Mouse (Mus musculus): ENCODE measurements around the gene Slc38a2. TPM values are rescaled to one million over a fixed set of nuclear protein-coding genes. Genes with fewer than 3 reads are reported as not detected.

The Slc38a2 gene
- total RNA-seq, 1 experiment = 262 TPM

DNA sequence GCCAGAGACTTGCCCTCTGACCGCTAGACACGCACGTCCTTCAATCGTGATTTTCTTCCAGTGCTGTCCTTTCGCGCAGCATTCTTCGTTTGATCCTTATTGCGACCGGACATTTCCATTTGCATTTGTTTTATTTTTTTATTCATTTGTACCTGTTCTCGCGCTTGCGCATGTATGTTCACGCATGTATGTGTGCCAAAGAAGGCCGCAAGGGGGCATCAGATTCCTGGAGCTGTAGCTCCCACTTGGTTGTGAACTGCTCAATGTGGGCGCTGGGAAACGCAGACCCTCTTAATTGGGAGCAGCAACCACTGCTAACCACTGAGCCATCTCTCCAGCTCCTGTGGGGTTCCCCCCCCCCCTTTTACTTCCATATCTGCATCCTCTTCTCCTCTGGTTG is 46.5 kb downstream of the Slc38a2 start:
- in situ Hi-C loops (cut with MboI; ENCODE audit: low sequenced_read_pairs in 2 of 2, unreplicated experiment in 2 of 2) = no loop called here
- no peak overlapping the region for H3K4me3 ChIP-seq (ENCODE audit: insufficient read depth in 1 of 2, low read depth in 1 of 2, low read length in 2 of 2, poor library complexity in 1 of 2, severe bottlenecking in 1 of 2)
- H3K9ac ChIP-seq (ENCODE audit: insufficient read depth, low read depth, low read length, poor library complexity, severe bottlenecking) = no peak overlapping the region
- H3K4me1 ChIP-seq (ENCODE audit: control insufficient read depth in 2 of 2, insufficient read depth in 2 of 2, low read length in 2 of 2, poor library complexity in 1 of 2) = peaks cover 0 to 2% of the 10 kb centered on the region in 2 experiments; a peak in 1 of 4 replicates
- H3K9me3 ChIP-seq (ENCODE audit: control insufficient read depth, insufficient read depth, low read depth, low read length) = no peaks in the 10 kb centered on the region
- no peaks in the 10 kb centered on the region for H3K36me3 ChIP-seq (ENCODE audit: control insufficient read depth, insufficient read depth, low read length, poor library complexity, severe bottlenecking)
- TF ChIP-seq MAFK (IDR thresholded peaks at IDR 0.05; ENCODE audit: insufficient read depth, low read depth, low read length) (no peak), ZC3H11A (IDR thresholded peaks at IDR 0.05; ENCODE audit: borderline replicate concordance, low read depth, low read length) (no peak), ZNF384 (IDR thresholded peaks at IDR 0.05; ENCODE audit: low read depth, low read length) (0 out of 2 replicates have a peak, but pooled peaks have one; percentile 31), HCFC1 (IDR thresholded peaks at IDR 0.05; ENCODE audit: borderline replicate concordance, insufficient read depth, low read length) (no peak), CHD2 (IDR thresholded peaks at IDR 0.05; ENCODE audit: low read depth, low read length) (no peak)
- DNase-seq (ENCODE audit: low read depth, low spot score) = no peak
- H3K27ac ChIP-seq (ENCODE audit: insufficient read depth, low read depth, low read length, poor library complexity, severe bottlenecking) = no peak overlapping the region

DNA sequence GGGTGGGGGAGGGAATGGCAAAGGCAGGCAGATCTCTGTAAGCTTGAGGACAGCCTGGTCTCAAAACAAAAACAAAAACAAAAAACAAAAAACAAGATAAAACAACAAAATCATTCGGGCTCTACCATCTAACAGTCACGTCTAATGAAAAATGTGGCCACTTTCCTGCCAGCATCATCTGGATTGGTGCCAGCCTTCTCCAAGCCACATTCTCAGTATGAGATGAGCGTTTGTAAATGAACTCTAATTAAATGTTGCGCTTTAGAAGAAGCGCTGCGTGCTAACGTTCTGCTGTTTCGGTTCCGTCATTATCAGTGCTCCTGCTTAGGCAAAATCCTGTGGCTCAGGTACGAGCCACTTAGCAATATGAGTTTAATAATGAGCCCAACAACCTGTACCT is 47.0 kb downstream of the Slc38a2 start:
- Histone ChIP-seq H3K4me1 (ENCODE audit: control insufficient read depth in 2 of 2, insufficient read depth in 2 of 2, low read length in 2 of 2, poor library complexity in 1 of 2) (peaks cover 0 to 4% of the 10 kb centered on the region in 2 experiments; a peak in 2 of 4 replicates), H3K9me3 (ENCODE audit: control insufficient read depth, insufficient read depth, low read depth, low read length) (no peaks in the 10 kb centered on the region), H3K27ac (ENCODE audit: insufficient read depth, low read depth, low read length, poor library complexity, severe bottlenecking) (no peak overlapping the region), H3K9ac (ENCODE audit: insufficient read depth, low read depth, low read length, poor library complexity, severe bottlenecking) (no peak overlapping the region), H3K4me3 (ENCODE audit: insufficient read depth in 1 of 2, low read depth in 1 of 2, low read length in 2 of 2, poor library complexity in 1 of 2, severe bottlenecking in 1 of 2) (no peak overlapping the region), H3K36me3 (ENCODE audit: control insufficient read depth, insufficient read depth, low read length, poor library complexity, severe bottlenecking) (no peaks in the 10 kb centered on the region)
- DNase-seq (ENCODE audit: low read depth, low spot score) = no peak
- TF ChIP-seq CHD2 (IDR thresholded peaks at IDR 0.05; ENCODE audit: low read depth, low read length) = no peak
- TF ChIP-seq HCFC1 (IDR thresholded peaks at IDR 0.05; ENCODE audit: borderline replicate concordance, insufficient read depth, low read length) = no peak
- no peak for TF ChIP-seq ZC3H11A (IDR thresholded peaks at IDR 0.05; ENCODE audit: borderline replicate concordance, low read depth, low read length)
- TF ChIP-seq MAFK (IDR thresholded peaks at IDR 0.05; ENCODE audit: insufficient read depth, low read depth, low read length) = no peak
- no peak for TF ChIP-seq ZNF384 (IDR thresholded peaks at IDR 0.05; ENCODE audit: low read depth, low read length)
- in situ Hi-C loops (cut with MboI; ENCODE audit: low sequenced_read_pairs in 2 of 2, unreplicated experiment in 2 of 2) = no loop called here

DNA sequence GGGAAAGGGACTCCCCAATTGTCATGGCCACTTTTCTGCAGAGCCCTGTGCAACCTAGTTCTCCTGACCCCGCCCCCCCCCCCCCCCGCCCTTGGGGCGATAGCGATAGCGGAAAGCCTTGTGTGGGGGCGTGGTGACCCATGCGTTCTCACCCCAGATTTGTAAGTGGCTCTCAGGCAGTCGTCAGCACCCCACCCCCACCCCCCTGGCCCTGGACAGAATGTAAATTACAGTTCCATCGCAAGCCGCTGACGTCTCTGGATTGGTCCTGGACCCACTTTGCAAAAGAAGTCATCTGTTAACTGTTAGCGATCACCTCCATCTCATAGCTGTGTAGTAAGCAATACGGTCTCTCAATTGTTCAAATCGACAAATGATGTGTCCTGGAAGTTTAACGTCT is 52.2 kb downstream of the Slc38a2 start:
- DNase-seq (ENCODE audit: low read depth, low spot score) = no peak
- no peak overlapping the region for H3K9ac ChIP-seq (ENCODE audit: insufficient read depth, low read depth, low read length, poor library complexity, severe bottlenecking)
- in situ Hi-C loops (cut with MboI; ENCODE audit: low sequenced_read_pairs in 2 of 2, unreplicated experiment in 2 of 2) = no loop called here
- no peaks in the 10 kb centered on the region for H3K36me3 ChIP-seq (ENCODE audit: control insufficient read depth, insufficient read depth, low read length, poor library complexity, severe bottlenecking)
- peaks cover 3 to 8% of the 10 kb centered on the region in 2 experiments for H3K4me1 ChIP-seq (ENCODE audit: control insufficient read depth in 2 of 2, insufficient read depth in 2 of 2, low read length in 2 of 2, poor library complexity in 1 of 2)
- H3K27ac ChIP-seq (ENCODE audit: insufficient read depth, low read depth, low read length, poor library complexity, severe bottlenecking) = no peak overlapping the region
- TF ChIP-seq ZC3H11A (IDR thresholded peaks at IDR 0.05; ENCODE audit: borderline replicate concordance, low read depth, low read length) (no peak), ZNF384 (IDR thresholded peaks at IDR 0.05; ENCODE audit: low read depth, low read length) (no peak), HCFC1 (IDR thresholded peaks at IDR 0.05; ENCODE audit: borderline replicate concordance, insufficient read depth, low read length) (no peak), CHD2 (IDR thresholded peaks at IDR 0.05; ENCODE audit: low read depth, low read length) (no peak), MAFK (IDR thresholded peaks at IDR 0.05; ENCODE audit: insufficient read depth, low read depth, low read length) (no peak)
- H3K4me3 ChIP-seq (ENCODE audit: insufficient read depth in 1 of 2, low read depth in 1 of 2, low read length in 2 of 2, poor library complexity in 1 of 2, severe bottlenecking in 1 of 2) = no peak overlapping the region
- H3K9me3 ChIP-seq (ENCODE audit: control insufficient read depth, insufficient read depth, low read depth, low read length) = no peaks in the 10 kb centered on the region

DNA sequence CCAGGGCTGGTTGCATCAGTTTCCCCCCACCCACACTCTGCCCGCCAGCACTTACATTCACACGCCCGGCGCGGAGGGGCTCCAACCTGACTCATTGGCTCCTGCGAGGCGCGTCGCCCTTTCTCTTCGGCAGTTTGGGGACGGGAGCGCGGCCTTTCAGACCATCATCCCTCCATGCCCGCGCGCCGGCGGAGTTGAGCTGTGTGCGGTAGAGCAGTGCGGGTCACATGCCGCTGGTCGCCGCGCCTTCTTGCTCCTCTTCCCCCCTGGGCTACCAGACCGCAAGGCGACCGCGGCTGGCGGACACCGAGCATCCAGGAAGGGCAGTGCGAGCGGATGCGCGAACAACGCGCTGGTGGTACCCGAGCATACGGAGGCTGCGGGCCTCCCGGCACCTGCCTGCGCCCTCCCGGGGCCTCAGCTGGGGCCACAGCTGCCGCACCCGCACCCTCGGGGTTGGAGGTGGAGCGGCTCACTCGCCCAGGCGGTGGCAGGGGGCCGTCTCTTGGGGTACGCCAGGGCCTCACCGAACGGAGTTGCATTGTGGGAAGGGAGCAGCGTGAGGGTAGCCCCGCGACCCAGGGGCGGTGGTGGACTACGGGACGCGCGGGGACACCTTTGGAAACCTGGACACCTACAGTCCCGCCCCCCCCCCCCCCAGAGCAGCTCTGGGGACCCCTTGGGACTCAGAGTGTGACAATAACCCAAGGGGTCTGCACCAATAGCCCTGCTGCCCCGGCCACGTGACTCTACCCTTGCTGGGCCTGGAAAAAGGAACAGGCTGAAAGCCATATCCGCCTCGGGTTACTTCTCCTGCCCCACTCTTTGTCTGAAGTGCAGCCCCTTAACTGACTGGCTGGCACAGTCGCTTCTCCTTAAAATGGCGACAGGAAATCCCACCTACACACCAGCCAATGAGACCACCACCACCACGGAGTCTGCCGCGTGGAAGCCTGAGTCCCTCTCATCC is 56.8 kb downstream of the Slc38a2 start, which contains the start of gene Slc38a1:
Gene Slc38a1, minus strand, starts transcription at position 478 of the 970 bp plus-strand sequence.
- DNase-seq (ENCODE audit: low read depth, low spot score) = no peak
- in situ Hi-C loops (cut with MboI; ENCODE audit: low sequenced_read_pairs in 2 of 2, unreplicated experiment in 2 of 2) = no loop called here
- H3K36me3 ChIP-seq (ENCODE audit: control insufficient read depth, insufficient read depth, low read length, poor library complexity, severe bottlenecking) = no peaks in the 10 kb centered on the region; the same call in 1 of the 2 replicates
- H3K4me1 ChIP-seq (ENCODE audit: control insufficient read depth in 2 of 2, insufficient read depth in 2 of 2, low read length in 2 of 2, poor library complexity in 1 of 2) = peaks cover 7 to 13% of the 10 kb centered on the region in 2 experiments
- H3K4me3 ChIP-seq (ENCODE audit: insufficient read depth in 1 of 2, low read depth in 1 of 2, low read length in 2 of 2, poor library complexity in 1 of 2, severe bottlenecking in 1 of 2) = peak within 1 kb of the TSS; percentile 79 to 95
- TF ChIP-seq ZC3H11A (IDR thresholded peaks at IDR 0.05; ENCODE audit: borderline replicate concordance, low read depth, low read length) = no peak
- peak within 1 kb of the TSS; percentile 90 for H3K9ac ChIP-seq (ENCODE audit: insufficient read depth, low read depth, low read length, poor library complexity, severe bottlenecking)
- no peaks in the 10 kb centered on the region for H3K9me3 ChIP-seq (ENCODE audit: control insufficient read depth, insufficient read depth, low read depth, low read length)
- peak within 1 kb of the TSS; percentile 83 for H3K27ac ChIP-seq (ENCODE audit: insufficient read depth, low read depth, low read length, poor library complexity, severe bottlenecking)
